Mouse (Mus musculus) gastrocnemius, adult 18-20 months (tissue): Measurements from ENCODE around the gene Zfand5. TPM values are rescaled to one million over a fixed set of nuclear protein-coding genes. Genes with fewer than 3 reads are reported as not detected.
A peak's percentile ranks its signal among the peaks of the same experiment; 100 is the strongest.
"Not testable (repeated sequence)": the region's sequence is repeated elsewhere in the genome, so short reads cannot be mapped to it uniquely, and the experiment has no call there.

Source experiments
- DNase-seq: peaks from one replicate; pipeline ENCODE4 v3.0.0; 2021; ENCODE audit warnings: low spot score
- long read RNA-seq, 2 experiments: library from polyadenylated mRNA; stranded (forward); transcript quantifications; one replicate each; pipeline ENCODE4 v2.0.0; 2021
- total RNA-seq, 2 experiments: library from RNA; stranded (reverse); gene quantifications; 2 replicates each; pipeline ENCODE4 v1.2.3; 2021

Gene Zfand5
- total RNA-seq = 100 to 1,000 TPM; 249 to 268 TPM
- long read RNA-seq, experiment 1, full-length matches to known transcripts = 501 of 538 reads
- long read RNA-seq, experiment 1, partial matches to known transcripts = 15 of 538 reads
- long read RNA-seq, experiment 1, other reads (novel, unspliced or antisense) = 22 of 538 reads
- long read RNA-seq, experiment 2, full-length matches to known transcripts = 462 of 490 reads
- long read RNA-seq, experiment 2, partial matches to known transcripts = 3 of 490 reads
- long read RNA-seq, experiment 2, other reads (novel, unspliced or antisense) = 25 of 490 reads

DNA sequence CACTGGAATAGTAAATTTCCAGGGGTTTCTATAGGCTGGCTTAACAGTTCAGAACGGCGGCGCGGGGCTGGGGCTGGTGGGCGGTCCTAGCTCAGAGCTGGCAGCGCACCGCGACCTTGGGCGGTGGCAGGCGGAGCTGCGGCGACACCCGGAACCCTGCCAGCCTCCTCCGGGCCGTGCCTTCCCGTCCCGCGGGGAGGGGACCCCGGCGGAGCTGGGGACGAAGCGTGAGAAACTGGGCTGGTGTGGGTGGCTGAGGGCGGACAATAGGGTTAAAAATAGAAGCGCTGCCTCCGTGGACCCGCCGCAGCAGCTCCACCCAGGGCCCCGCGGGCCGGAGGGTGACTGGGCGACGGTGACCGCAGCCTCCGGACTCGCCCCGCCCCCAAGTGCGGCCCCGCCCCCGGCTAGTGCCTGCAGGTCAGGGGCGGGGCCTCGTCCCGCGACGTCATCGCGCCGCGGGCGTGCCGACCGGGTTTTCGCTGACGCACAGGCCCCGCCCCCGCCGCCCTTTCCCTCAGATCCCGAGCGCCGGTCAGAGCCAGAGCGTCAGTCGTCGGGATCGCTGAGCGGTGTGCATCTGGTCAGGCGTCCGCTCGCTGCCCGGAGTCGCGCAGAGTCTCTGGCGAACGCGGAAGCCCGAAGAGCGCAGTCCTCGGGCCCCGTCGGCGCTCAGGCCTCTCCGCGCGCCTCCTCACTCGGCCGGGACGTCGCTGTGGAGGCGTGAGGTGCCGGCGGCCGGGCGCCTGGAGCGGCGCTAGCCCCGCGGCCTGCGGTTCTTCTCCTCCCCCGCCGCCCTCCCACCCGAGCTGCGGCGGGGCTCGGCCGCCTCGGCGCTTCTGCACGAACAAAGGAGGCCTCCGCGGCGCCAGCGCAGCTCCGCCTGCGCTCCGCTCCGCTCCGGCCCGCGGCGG is at the start of gene Zfand5:
Zfand5 (plus strand) TSS at position 538 of the 914 bp plus-strand sequence.
- peak; percentile 98 for DNase-seq

DNA sequence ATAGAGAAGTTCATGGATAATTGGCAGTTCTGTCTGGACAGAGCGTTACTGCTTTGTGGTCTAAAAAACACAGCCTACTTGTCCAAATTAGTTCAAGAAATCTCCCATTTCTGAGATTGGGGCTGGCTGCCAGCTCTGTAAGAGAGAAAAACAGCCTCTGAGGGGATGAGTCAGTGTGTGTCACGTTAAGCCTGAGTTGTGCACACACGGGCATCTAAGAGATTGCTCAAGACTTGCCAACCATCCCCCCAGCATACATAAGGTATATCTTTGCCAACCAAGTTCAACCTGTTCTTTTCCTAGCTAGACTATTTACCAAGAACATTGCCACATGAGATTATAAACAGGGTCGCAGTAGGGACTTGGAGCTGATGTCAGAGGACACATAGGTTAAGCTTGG is 44.9 kb upstream of the Zfand5 start:
- DNase-seq = peak; percentile 54

DNA sequence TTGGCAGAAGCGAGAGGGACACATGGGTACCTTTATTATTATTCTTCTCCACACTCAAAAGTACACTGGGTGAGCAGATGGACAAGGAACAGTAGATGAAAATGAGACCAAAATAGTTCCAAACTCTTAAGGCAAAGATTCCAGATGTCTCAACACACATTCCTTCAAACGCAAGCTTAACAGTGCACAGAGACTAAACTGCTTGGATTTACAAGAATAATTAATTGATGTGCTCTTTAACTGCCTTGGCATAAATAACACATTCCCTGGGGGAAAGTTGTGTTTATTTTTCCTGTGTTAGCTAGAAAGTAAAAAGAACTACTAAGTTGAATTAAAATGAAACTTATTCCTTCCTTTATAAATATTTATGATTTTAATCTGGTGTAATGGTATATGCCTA is 44.3 kb upstream of the Zfand5 start:
- no peak for DNase-seq

DNA sequence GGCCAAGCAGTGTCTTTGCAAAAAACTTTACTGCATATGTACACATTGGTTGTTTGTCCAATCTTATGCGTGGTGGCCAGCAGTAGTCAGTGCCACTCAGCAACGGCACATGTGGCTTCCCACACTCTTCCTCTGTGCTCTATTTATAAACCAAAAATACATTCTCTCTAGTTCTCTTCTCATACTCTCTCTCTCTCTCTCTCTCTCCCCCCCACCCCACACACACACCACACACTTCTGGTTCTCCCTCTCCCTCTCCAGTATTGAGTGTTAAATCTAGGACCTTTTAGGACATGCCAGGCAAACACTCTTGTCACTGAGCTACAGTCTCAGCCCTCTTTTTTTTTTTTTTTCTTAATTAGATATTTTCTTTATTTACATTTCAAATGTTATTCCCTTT is 23.3 kb upstream of the Zfand5 start:
- not testable (repeated sequence) for DNase-seq

DNA sequence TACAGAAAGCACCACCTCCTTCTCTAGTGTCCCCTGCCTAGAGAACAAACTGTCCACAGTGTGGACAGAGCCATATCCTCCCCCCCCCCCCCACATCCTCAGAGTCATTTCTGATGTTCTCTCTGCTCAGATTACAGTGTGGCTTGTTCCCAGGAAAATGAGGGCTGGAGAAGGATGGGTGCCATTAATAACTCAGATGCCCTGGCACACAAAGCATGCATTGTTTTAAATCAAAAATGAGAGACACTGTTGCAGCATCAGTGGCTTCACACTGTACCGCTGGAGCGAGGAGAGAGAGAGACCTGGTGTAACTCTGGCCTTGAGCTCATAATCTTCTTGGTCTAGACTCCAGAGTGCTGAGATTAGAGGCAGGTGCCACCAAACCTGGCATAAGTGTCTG is 18.2 kb upstream of the Zfand5 start:
- DNase-seq = peak; percentile 43

DNA sequence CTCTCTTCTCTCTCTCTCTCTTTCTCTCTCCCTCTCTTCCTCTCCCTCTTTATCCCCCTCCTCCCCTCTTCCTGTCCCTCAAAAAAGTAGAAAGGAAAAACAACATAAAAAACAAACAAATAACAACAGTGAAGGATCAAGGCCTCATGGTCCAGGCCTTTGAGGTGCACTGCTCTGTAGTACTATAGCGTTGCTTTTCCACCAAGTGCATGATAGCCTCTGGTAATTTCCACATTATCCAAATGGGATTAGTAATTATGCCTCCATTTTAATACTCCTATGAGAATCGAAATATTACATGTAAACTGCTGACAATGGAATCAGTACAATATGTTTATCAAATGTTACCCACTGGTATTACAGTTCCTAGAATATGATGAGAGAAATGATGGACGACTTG is 16.2 kb upstream of the Zfand5 start:
- no peak for DNase-seq

DNA sequence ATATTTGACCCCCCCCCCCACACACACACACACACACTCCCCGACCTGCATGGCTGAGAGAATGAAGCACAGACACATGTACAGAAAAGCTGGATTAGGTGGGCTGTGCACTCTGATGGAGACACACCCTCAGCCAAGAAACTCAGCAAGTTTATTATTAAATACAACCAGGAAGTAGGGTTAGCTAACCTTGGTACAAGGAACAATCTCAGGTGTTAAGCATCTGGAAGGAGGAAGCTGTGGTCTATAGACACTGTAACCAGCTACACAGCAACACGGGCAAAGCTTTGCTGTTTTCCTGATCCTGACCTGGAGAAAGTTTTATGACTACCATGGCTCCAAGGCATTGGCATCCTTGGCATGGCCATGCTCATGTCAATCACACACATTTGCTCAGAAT is 12.6 kb upstream of the Zfand5 start:
- no peak for DNase-seq

DNA sequence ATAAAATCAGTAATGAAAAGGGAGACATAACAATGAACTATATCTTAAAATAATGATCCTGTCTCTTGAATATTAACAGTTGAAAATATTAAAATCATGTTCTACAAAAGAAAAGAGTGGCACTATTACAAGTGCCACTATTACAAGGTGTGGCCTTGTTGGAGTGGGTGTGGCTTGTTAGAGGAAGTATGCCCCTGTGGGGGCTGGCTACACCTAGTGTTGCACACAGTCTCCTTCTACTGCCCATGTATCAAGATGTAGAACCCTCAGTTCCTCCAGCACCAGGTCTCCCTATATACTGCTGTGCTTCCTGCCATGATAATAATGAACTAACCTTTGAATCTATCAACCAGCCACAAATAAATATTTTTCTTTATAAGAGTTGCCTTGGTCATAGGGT is 11.8 kb upstream of the Zfand5 start:
- no peak for DNase-seq

DNA sequence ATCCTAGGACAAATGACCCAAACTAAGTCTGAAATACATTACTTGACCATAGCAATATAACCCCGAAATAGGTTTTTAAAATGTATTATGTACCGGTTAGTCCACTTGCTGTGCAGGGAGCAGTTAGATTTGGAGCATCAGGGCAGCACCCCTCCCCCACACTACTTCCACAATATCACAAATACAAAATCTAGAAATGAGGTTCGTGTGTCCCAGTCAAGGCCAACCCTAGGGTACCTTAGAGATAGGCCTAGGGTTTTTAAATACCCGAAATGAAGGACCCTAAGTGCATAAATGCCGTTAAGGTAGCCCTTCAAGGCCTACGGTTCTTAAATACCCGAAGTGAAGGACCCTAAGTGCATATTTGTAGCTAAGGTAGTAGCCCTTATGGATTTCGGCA is 892 bp upstream of the Zfand5 start:
- no peak for DNase-seq

DNA sequence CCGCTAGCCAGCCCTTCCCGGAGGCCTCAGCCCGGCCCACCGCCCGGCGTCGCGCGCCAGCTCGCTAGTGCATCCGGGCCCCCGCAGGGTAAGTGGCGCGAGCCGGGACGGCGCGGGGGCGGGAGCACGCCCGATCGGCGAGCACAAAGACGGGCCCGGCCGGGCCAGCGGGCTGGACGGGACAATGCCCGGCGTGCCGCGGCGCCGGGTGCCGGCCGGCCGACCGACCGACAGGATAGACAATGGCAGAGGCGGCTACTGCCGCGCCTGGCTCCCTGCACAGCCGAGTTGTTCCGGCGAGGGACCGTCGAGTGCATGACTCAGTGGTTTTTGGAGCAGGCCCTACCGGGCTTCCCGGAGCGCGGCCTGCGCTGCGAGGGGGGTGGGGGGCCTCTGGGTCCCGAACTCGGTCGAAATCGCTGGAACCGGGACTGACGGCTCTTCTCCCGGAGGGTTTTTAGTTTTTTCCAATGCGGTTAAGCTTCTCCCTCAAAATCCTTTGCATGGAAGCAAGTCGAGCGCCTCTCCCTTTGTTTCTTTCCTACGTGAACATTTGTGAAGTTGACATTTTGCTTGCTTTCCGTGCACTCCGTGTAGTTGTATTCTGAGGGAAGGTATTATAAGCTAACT is 692 bp downstream of the Zfand5 start:
- peak; percentile 62 for DNase-seq

DNA sequence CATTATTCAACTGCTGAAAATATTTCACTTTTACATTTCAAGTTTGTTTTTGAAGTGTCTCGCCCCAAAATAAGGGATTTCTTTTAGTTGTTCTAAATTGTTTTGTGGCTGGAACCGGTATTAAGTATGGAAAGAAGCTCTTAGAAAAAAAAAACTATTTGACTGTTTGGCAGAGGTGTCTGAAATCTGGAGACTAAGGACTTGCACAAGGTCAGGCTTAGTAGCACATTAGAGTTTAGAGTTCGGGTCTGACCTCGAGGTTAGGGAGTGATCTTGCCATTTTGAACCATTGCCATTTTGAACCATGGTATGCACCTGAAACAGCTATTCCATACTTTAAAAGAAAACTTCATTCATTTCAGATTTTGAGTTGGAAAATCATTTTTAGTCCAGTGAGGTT is 1.4 kb downstream of the Zfand5 start:
- no peak for DNase-seq

DNA sequence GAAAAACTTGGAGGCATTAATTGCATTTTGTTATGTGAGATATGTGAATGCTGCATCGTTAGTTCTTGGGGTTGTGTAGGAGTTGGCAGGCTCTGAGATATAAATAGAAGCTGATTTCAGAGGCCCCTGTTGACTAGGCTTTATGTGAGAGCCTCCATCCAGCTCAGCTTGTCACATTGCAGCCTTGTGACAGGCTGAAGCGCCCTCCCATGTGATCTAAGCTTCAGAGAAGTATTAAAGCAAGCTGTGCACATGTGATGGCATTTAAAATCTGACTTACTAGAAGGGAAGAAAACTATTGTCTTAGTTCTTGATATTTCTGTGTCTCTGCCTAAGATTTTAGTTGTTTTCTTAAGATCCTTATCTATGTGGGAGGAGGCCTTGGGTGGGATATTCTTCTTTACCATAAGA is 2.1 kb downstream of the Zfand5 start:
- peak; percentile 83 for DNase-seq

DNA sequence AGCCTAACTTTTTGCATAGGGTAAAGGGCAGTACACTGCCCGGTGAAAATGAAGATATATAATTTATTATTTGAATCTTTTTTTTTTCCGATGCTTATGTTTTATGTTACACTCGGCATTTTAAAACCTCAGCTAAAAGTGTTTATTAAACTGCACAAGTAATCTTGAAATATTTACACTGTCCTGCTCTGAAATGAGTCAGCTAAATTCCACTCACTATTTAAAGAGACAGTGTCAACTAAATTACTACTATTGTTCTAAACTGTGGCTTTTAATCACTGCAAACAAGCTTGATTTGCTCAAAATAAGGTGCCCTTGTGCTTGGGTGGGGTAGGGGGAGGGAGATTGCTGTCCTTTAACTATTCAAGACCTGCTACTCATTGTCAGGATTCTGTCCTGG is 2.6 kb downstream of the Zfand5 start:
- no peak for DNase-seq

DNA sequence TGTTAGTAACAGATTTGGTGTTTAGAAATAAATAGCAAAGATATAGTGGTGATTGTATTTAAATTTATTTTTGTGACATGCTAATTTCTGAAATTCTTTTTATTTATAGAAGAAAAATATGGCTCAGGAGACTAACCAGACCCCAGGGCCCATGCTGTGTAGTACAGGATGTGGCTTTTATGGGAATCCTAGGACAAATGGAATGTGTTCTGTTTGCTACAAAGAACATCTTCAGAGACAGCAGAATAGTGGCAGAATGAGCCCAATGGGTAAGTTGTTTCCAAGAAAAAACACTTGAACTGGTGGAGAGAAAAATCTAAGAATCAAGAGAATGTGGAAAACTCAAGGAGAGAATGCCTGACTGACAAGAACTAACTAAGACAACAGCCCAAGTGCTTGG is 4.2 kb downstream of the Zfand5 start:
- DNase-seq = no peak

DNA sequence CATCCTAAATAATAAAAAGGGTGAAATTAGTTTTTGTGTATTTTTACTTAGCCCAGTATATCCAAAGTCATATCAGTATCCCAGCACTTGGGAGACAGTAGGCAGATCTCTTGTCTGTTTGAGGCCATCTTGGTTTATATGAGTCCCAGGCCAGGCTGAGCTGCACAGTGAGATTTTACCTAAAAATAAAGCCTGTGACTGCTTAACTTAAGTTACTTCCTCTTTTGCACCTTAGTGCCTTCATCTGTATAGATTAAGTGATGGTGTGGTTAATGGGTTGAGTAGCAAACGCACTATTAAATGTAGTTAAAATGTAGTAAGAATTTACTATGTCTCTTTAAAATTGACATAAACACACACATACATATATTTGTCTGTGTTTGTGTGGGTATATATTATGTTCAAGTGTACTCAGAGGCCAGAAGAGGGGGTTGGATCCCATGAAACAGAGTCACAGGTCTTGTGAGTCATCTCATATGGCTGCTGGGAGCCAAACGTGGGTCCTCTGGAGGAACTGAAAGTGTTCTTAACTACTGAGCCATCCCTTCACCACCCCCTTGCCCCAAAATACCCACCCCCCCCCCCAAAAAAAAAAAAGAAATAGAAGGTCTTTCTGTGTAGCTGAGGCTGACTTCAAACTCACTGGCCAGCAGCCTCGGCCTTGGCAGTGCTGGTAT is 14.5 kb downstream of the Zfand5 start:
- no peak for DNase-seq

DNA sequence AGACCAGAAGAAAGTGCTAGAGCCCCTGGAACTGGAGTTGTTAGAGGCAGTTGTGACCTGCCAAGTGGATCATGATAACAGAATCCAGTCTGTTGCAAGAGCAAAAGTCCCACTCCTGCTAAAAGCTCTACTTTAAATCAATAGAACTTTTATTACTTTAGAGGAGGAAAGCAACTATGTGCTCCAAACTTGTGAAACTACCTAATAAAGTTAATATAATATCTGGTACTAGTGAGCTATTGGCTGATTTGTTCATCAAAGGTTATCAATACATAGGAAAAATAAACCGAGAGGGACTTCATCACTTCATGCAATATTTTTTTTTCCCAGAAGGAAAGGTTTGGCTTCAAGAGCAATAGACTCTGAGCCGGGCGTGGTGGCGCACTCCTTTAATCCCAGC is 25.3 kb downstream of the Zfand5 start:
- DNase-seq = no peak

DNA sequence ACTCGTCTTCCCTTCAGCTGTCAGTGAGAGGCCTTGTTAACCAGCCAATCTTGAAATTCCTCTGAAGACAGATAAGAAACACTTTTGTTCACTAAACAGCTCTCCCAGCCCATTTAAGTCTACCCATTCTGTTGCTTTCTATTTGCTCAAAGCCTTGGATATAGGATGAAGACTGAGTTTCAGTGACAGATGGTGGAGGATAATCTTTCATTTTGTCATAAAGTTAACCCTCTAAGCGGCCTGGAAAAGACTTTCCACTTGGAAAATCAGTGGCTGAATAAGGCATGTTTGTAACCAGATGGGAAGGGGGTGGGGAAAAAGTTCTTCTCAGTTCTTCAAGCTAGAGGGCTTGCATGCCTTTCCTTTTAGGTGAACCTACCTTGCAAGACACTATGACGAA is 29.7 kb downstream of the Zfand5 start:
- no peak for DNase-seq

DNA sequence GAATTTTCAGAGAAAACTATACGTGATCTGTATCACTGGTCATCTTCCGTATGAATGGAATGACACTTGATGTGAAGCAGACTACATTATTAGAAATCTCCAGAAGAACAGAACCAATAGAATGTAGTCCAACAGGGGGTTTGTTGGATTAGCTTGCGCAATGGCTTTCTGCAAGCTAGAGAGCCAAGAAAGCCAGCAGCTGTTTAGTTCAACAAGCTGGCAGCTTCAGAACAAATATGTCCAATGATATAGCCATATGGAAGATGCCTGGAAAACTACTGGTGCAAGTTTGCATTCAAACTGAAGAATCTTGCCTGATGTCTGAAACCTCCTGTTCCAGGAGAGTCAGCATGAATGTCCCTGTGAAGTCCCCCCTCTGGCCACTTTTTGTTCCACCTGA is 35.7 kb downstream of the Zfand5 start:
- no peak for DNase-seq

DNA sequence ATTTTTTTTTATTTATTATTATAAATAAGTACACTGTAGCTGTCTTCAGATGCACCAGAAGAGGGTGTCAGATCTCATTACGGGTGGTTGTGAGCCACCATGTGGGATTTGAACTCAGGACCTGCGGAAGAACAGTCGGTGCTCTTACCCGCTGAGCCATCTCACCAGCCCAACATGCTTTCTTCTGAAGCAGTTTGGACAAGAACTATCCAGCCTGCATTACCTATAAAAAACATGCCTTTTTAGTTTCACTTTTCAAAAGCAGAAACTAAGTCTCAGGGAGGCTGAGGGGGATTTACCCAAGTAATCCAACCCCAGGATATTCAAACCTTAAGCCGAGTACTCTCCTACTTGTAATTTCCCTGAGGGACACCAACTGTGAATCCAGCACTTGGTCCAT is 38.3 kb downstream of the Zfand5 start:
- not testable (repeated sequence) for DNase-seq

DNA sequence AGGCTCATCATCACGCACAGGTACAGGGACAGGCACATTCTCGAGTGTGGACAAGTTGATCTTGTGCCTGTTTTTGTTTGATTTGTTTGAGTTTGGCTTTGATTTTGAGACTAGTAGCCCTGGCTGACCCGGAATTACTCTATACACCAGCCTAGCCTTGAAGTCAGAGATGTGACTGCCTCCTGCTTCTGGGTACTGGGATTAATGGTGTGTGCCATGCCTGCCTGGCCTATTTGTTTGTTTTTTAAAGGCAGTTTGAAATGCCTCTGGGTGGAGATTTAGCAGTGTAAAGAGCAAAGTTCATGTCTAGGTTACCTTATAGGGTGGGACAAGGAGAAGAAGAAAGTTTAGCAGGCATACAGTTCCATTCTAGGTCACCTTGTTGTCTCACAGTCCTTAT is 43.6 kb downstream of the Zfand5 start:
- no peak for DNase-seq

DNA sequence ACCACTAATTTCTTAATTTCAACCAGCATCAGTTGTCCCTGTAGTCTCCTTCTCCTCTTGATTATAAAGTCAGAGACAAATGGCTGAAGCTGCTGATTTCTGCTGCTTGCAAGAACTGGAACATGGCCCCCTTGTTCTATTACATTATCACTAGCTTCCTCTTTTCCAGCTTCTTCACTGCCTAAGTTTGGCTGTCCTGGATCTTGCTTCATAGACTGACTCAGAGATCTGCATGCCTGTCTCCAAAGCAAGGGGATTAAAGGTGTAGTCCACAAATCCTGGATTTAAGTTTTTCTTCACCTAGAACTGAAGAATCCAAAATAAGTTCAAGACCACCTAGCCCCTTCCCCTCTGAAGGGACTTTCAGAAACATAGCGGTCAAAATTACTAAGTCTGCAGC is 47.5 kb downstream of the Zfand5 start:
- no peak for DNase-seq

DNA sequence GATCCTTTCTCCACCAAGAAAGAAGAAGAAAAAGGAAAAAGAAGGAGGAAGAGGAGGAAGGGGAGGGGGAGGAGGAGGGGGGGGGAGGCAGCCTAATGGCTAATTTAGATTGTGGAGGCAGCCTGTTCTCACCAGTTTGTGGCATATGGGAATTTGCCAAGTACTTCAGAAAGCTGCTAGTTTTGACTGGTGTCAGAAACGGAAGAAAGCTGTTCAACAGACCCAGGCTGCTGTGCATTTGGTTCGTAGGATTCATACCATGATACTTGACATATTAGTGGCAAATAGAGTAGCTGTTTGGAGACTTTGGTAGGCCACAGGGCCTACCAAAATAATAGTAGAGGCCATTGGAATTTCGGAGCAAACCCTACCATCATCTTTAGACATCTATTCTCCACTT is 53.3 kb downstream of the Zfand5 start:
- no peak for DNase-seq
